Mouse (Mus musculus) liver, embryonic 14.5 days (tissue): ENCODE results near the gene Fam117b.

Experiments
- CTCF ChIP-seq: IDR thresholded peaks from 2 replicates; pipeline ENCODE4 v1.5.1; 2016; ENCODE audit warnings: antibody characterized with exemption, low read depth, control low read depth
- EP300 ChIP-seq: IDR thresholded peaks from 2 replicates; pipeline ENCODE4 v1.6.1; 2016; ENCODE audit warnings: antibody characterized with exemption, low read depth

GRCm38 (mm10) chr1:59904630-59905295 is 8.0 kb upstream of the Fam117b start:
- TF ChIP-seq CTCF (no peak), EP300 (no peak)
